8 mouse cellular contexts compared by ENCODE assay signal in genomic region chr4:120615528-120616081, GRCm38 (mm10). TPM values are rescaled to one million over a fixed set of nuclear protein-coding genes. Genes with fewer than 3 reads are reported as not detected.
DNase-seq lines count a peak whose midpoint lies in the region; ATAC-seq lines count a peak whose summit lies in the region.

No protein-coding gene starts in this region.

- peaks cover 19% of the 10 kb centered on the region for H3K4me1 ChIP-seq in forebrain, embryonic 13.5 days
- peaks cover 5% of the 10 kb centered on the region; the same call in 1 of the 2 replicates for H3K4me1 ChIP-seq in lung, embryonic 16.5 days (replicated peaks; ENCODE audit: control insufficient read depth, insufficient read depth, low read length)

- no peak overlapping the region for H3K9ac ChIP-seq in forebrain, embryonic 13.5 days
- no peak overlapping the region for H3K9ac ChIP-seq in lung, embryonic 16.5 days (ENCODE audit: low read length)

- H3K27me3 ChIP-seq in forebrain, embryonic 13.5 days, result no peaks in the 10 kb centered on the region
- H3K27me3 ChIP-seq in lung, embryonic 16.5 days (ENCODE audit: control insufficient read depth, insufficient read depth, low read depth, low read length), result no peaks in the 10 kb centered on the region

- intact Hi-C loops in heart, postnatal 36 days (cut with DNase I), result loop anchor here (2.0 kb wide), 2 partner anchors 25 to 51 kb away; partner anchors contain the start of gene Cited4

- ATAC-seq in forebrain, embryonic 13.5 days, result peak; percentile 59; the same call in 1 of the 2 replicates
- peak; percentile 60 for ATAC-seq in lung, embryonic 16.5 days (ENCODE audit: low read depth)
- no peak for ATAC-seq in megakaryocyte-erythroid progenitor cell, adult 5-6 weeks (replicated peaks; ENCODE audit: low FRiP score, low TSS enrichment, poor library complexity, severe bottlenecking)

- no peak overlapping the region for H3K27ac ChIP-seq in forebrain, embryonic 13.5 days
- peak overlapping the region; percentile 74 for H3K27ac ChIP-seq in lung, embryonic 16.5 days (ENCODE audit: low read length)

- H3K4me3 ChIP-seq in forebrain, embryonic 13.5 days, result no peak overlapping the region
- H3K4me3 ChIP-seq in lung, embryonic 16.5 days (ENCODE audit: low read length), result no peak overlapping the region

- H3K36me3 ChIP-seq in forebrain, embryonic 13.5 days (ENCODE audit: poor library complexity, severe bottlenecking), result no peaks in the 10 kb centered on the region
- no peaks in the 10 kb centered on the region for H3K36me3 ChIP-seq in lung, embryonic 16.5 days (ENCODE audit: control insufficient read depth, insufficient read depth, low read length)

- no peak overlapping the region for H3K4me2 ChIP-seq in forebrain, embryonic 13.5 days
- H3K4me2 ChIP-seq in lung, embryonic 16.5 days (ENCODE audit: low read depth, low read length), result no peak overlapping the region

- H3K9me3 ChIP-seq in forebrain, embryonic 13.5 days (replicated peaks), result no peaks in the 10 kb centered on the region
- no peaks in the 10 kb centered on the region for H3K9me3 ChIP-seq in lung, embryonic 16.5 days (ENCODE audit: control insufficient read depth, low read length)

- peak; percentile 60 for DNase-seq in right cerebral cortex, adult 18-20 months
- no peak for DNase-seq in right cerebral cortex, postnatal 25 days
- peak; percentile 26 to 42 for DNase-seq in heart, postnatal 36 days
- DNase-seq in retina, postnatal 1 day, result peak; percentile 82
- DNase-seq in spleen, adult 12 weeks (ENCODE audit: low spot score), result no peak

- WGBS in forebrain, embryonic 13.5 days, result 28% methylated on average over 10 of the region's 10 CpGs
- WGBS in lung, embryonic 16.5 days, result 25% methylated on average over 10 of the region's 10 CpGs

RNA-seq across cellular contexts. Expression of gene Gm8439, which starts 27.1 kb away (rescaled TPM):
- polyA plus RNA-seq in forebrain, embryonic 13.5 days (2015; fragmentation: Nextera tagmentation; extraction: Ambion mirVana), result not detected in 2 replicates
- total RNA-seq in heart, postnatal 36 days (2021), result not detected
- polyA plus RNA-seq in lung, embryonic 16.5 days (2015; fragmentation: Nextera tagmentation; extraction: Ambion mirVana), result not detected in 2 replicates
- not detected in 2 replicates for total RNA-seq in megakaryocyte-erythroid progenitor cell, adult 5-6 weeks (2014; fragmentation: Nextera tagmentation)
- total RNA-seq in megakaryocyte-erythroid progenitor cell, adult 5-6 weeks (2017), result not detected in 2 replicates

RNA-seq across cellular contexts. Expression of gene Ctps, which starts 45.5 kb away (rescaled TPM):
- 107 and 114 TPM in 2 replicates for polyA plus RNA-seq in forebrain, embryonic 13.5 days (2015; fragmentation: Nextera tagmentation; extraction: Ambion mirVana)
- total RNA-seq in heart, postnatal 36 days (2021), result 10 to 100 TPM; 30.9 to 35.9 TPM
- polyA plus RNA-seq in lung, embryonic 16.5 days (2015; fragmentation: Nextera tagmentation; extraction: Ambion mirVana), result 64.8 and 70.0 TPM in 2 replicates
- 60.6 and 73.1 TPM in 2 replicates for total RNA-seq in megakaryocyte-erythroid progenitor cell, adult 5-6 weeks (2014; fragmentation: Nextera tagmentation)
- 77.1 and 90.0 TPM in 2 replicates for total RNA-seq in megakaryocyte-erythroid progenitor cell, adult 5-6 weeks (2017)

RNA-seq across cellular contexts. Expression of gene Cited4, which starts 50.8 kb away (rescaled TPM):
- polyA plus RNA-seq in forebrain, embryonic 13.5 days (2015; fragmentation: Nextera tagmentation; extraction: Ambion mirVana), result 0.44 and 0.84 TPM in 2 replicates
- 10 to 100 TPM; 26.9 to 36.2 TPM for total RNA-seq in heart, postnatal 36 days (2021)
- polyA plus RNA-seq in lung, embryonic 16.5 days (2015; fragmentation: Nextera tagmentation; extraction: Ambion mirVana), result 1.5 and 1.6 TPM in 2 replicates
- total RNA-seq in megakaryocyte-erythroid progenitor cell, adult 5-6 weeks (2014; fragmentation: Nextera tagmentation), result 36.4 and 47.4 TPM in 2 replicates
- total RNA-seq in megakaryocyte-erythroid progenitor cell, adult 5-6 weeks (2017), result 7.4 and 30.9 TPM in 2 replicates

Comparison
In these comparisons a context has a peak if more than half of its experiments do, and no peak if none do; other contexts are left out.
1. DNase-seq: peak in right cerebral cortex, adult 18-20 months (single experiment), heart, postnatal 36 days (2 of 2) and retina, postnatal 1 day (single experiment); none in right cerebral cortex, postnatal 25 days (single experiment) and spleen, adult 12 weeks (single experiment).